Mouse (Mus musculus): ENCODE measurements at regions not wholly inside any gene's neighbourhood (a gene's known extent, or its start where the extent isn't known, plus 50 kb on each side); places are given as distances from the start of the nearest gene placed in this dataset.

- no peak for DNase-seq (ENCODE audit: low spot score in 2 of 2)
These were observed 242.7 kb downstream of the Rngtt start for GRCm38 (mm10) chr4:33552856-33553255.

GRCm38 (mm10) chr4:33554606-33555005 lies 244.5 kb downstream of the Rngtt start:
- no peak for DNase-seq (ENCODE audit: low spot score in 2 of 2)

GRCm38 (mm10) chr4:33555231-33555933 lies 245.3 kb downstream of the Rngtt start:
- DNase-seq (ENCODE audit: low spot score in 2 of 2), result peak in 1 of 2 experiments; percentile 16

GRCm38 (mm10) chr4:33555966-33556365 lies 245.9 kb downstream of the Rngtt start:
- no peak for DNase-seq (ENCODE audit: low spot score in 2 of 2)

GRCm38 (mm10) chr4:33556661-33557540 lies 246.8 kb downstream of the Rngtt start:
- DNase-seq (ENCODE audit: low spot score in 2 of 2), result no peak

GRCm38 (mm10) chr4:33570274-33570673 lies 260.2 kb downstream of the Rngtt start:
- no peak for DNase-seq (ENCODE audit: low spot score in 2 of 2)

GRCm38 (mm10) chr4:33571351-33571750 lies 261.2 kb downstream of the Rngtt start:
- no peak for DNase-seq (ENCODE audit: low spot score in 2 of 2)

- DNase-seq (ENCODE audit: low spot score in 2 of 2), result no peak
These were observed 267.5 kb downstream of the Rngtt start for GRCm38 (mm10) chr4:33577631-33578030.

GRCm38 (mm10) chr4:33580491-33580890 lies 270.4 kb downstream of the Rngtt start:
- DNase-seq (ENCODE audit: low spot score in 2 of 2), result no peak

GRCm38 (mm10) chr4:33581180-33581591 lies 271.1 kb downstream of the Rngtt start:
- no peak for DNase-seq (ENCODE audit: low spot score in 2 of 2)

GRCm38 (mm10) chr4:33581766-33582525 lies 271.8 kb downstream of the Rngtt start:
- no peak for DNase-seq (ENCODE audit: low spot score in 2 of 2)

GRCm38 (mm10) chr4:33582986-33583720 lies 273.0 kb downstream of the Rngtt start:
- DNase-seq (ENCODE audit: low spot score in 2 of 2), result no peak

- no peak for DNase-seq (ENCODE audit: low spot score in 2 of 2)
These were observed 274.1 kb downstream of the Rngtt start for GRCm38 (mm10) chr4:33583979-33584907.

GRCm38 (mm10) chr4:33585821-33586220 lies 275.7 kb downstream of the Rngtt start:
- DNase-seq (ENCODE audit: low spot score in 2 of 2), result no peak

- no peak for DNase-seq (ENCODE audit: low spot score in 2 of 2)
These were observed 276.1 kb downstream of the Rngtt start for GRCm38 (mm10) chr4:33586290-33586614.

GRCm38 (mm10) chr4:33586615-33587451 lies 276.7 kb downstream of the Rngtt start:
- DNase-seq (ENCODE audit: low spot score in 2 of 2), result peak in 1 of 2 experiments; percentile 54

GRCm38 (mm10) chr4:33587666-33588065 lies 277.6 kb downstream of the Rngtt start:
- no peak for DNase-seq (ENCODE audit: low spot score in 2 of 2)

- no peak for DNase-seq (ENCODE audit: low spot score in 2 of 2)
These were observed 278.0 kb downstream of the Rngtt start for GRCm38 (mm10) chr4:33588127-33588526.

- no peak for DNase-seq (ENCODE audit: low spot score in 2 of 2)
These were observed 279.1 kb downstream of the Rngtt start for GRCm38 (mm10) chr4:33589207-33589606.

Measured in layer of hippocampus, postnatal 14 days (tissue).